Mouse (Mus musculus): ENCODE results near the gene Smarcc1. TPM values are rescaled to one million over a fixed set of nuclear protein-coding genes. Genes with fewer than 3 reads are reported as not detected.
"Not testable (repeated sequence)": the region's sequence is repeated elsewhere in the genome, so short reads cannot be mapped to it uniquely, and the experiment has no call there.

The Smarcc1 gene
- polyA plus RNA-seq, 1 experiment = 127 TPM

- H3K4me3 ChIP-seq (ENCODE audit: insufficient read depth, low read length) = peak overlapping the region; percentile 61
- TF ChIP-seq POLR2A (IDR thresholded peaks at IDR 0.05; ENCODE audit: low read depth, low read length) (peak; percentile 3; the same call in 1 of the 2 replicates), CTCF (IDR thresholded peaks at IDR 0.05; ENCODE audit: borderline replicate concordance, insufficient read depth, low read length) (no peak)
- H3K4me1 ChIP-seq (ENCODE audit: control insufficient read depth, insufficient read depth, low read length) = peaks cover 4% of the 10 kb centered on the region; the same call in 1 of the 2 replicates
- peak overlapping the region; percentile 94 for H3K27ac ChIP-seq (ENCODE audit: insufficient read depth, low read length)
Measured at GRCm38 (mm10) chr9:110130896-110131524, 13.5 kb downstream of the Smarcc1 start.

GRCm38 (mm10) chr9:110131525-110132197 is 14.2 kb downstream of the Smarcc1 start:
- Histone ChIP-seq H3K27ac (ENCODE audit: insufficient read depth, low read length) (peak overlapping the region; percentile 94), H3K4me3 (ENCODE audit: insufficient read depth, low read length) (peak overlapping the region; percentile 92), H3K4me1 (ENCODE audit: control insufficient read depth, insufficient read depth, low read length) (peaks cover 4% of the 10 kb centered on the region; the same call in 1 of the 2 replicates)
- TF ChIP-seq POLR2A (IDR thresholded peaks at IDR 0.05; ENCODE audit: low read depth, low read length) = peak; percentile 84
- TF ChIP-seq CTCF (IDR thresholded peaks at IDR 0.05; ENCODE audit: borderline replicate concordance, insufficient read depth, low read length) = no peak

- TF ChIP-seq POLR2A (IDR thresholded peaks at IDR 0.05; ENCODE audit: low read depth, low read length) (0 out of 2 replicates have a peak, but pooled peaks have one; percentile 18), CTCF (IDR thresholded peaks at IDR 0.05; ENCODE audit: borderline replicate concordance, insufficient read depth, low read length) (no peak)
- H3K27ac ChIP-seq (ENCODE audit: insufficient read depth, low read length) = peak overlapping the region; percentile 55; the same call in 1 of the 2 replicates
- peak overlapping the region; percentile 92 for H3K4me3 ChIP-seq (ENCODE audit: insufficient read depth, low read length)
- peaks cover 4% of the 10 kb centered on the region; the same call in 1 of the 2 replicates for H3K4me1 ChIP-seq (ENCODE audit: control insufficient read depth, insufficient read depth, low read length)
Measured at GRCm38 (mm10) chr9:110132201-110132605, 14.7 kb downstream of the Smarcc1 start.

GRCm38 (mm10) chr9:110132921-110133320 is 15.4 kb downstream of the Smarcc1 start:
- no peak overlapping the region for H3K27ac ChIP-seq (ENCODE audit: insufficient read depth, low read length)
- no peak for TF ChIP-seq POLR2A (IDR thresholded peaks at IDR 0.05; ENCODE audit: low read depth, low read length)
- TF ChIP-seq CTCF (IDR thresholded peaks at IDR 0.05; ENCODE audit: borderline replicate concordance, insufficient read depth, low read length) = no peak
- peak overlapping the region; percentile 92 for H3K4me3 ChIP-seq (ENCODE audit: insufficient read depth, low read length)
- H3K4me1 ChIP-seq (ENCODE audit: control insufficient read depth, insufficient read depth, low read length) = peaks cover 4% of the 10 kb centered on the region; the same call in 1 of the 2 replicates

GRCm38 (mm10) chr9:110134176-110134575 is 16.7 kb downstream of the Smarcc1 start:
- Histone ChIP-seq H3K27ac (ENCODE audit: insufficient read depth, low read length) (no peak overlapping the region), H3K4me1 (ENCODE audit: control insufficient read depth, insufficient read depth, low read length) (peaks cover 4% of the 10 kb centered on the region; the same call in 1 of the 2 replicates), H3K4me3 (ENCODE audit: insufficient read depth, low read length) (0 out of 2 replicates have a peak overlapping the region, but pooled peaks have one; percentile 7)
- TF ChIP-seq POLR2A (IDR thresholded peaks at IDR 0.05; ENCODE audit: low read depth, low read length) (no peak), CTCF (IDR thresholded peaks at IDR 0.05; ENCODE audit: borderline replicate concordance, insufficient read depth, low read length) (no peak)

GRCm38 (mm10) chr9:110139119-110139518 is 21.6 kb downstream of the Smarcc1 start:
- TF ChIP-seq CTCF (IDR thresholded peaks at IDR 0.05; ENCODE audit: borderline replicate concordance, insufficient read depth, low read length) (no peak), POLR2A (IDR thresholded peaks at IDR 0.05; ENCODE audit: low read depth, low read length) (no peak)
- no peak overlapping the region for H3K4me3 ChIP-seq (ENCODE audit: insufficient read depth, low read length)
- H3K27ac ChIP-seq (ENCODE audit: insufficient read depth, low read length) = no peak overlapping the region
- H3K4me1 ChIP-seq (ENCODE audit: control insufficient read depth, insufficient read depth, low read length) = no peaks in the 10 kb centered on the region; the same call in 1 of the 2 replicates

GRCm38 (mm10) chr9:110142097-110142496 is 24.6 kb downstream of the Smarcc1 start:
- Histone ChIP-seq H3K4me1 (ENCODE audit: control insufficient read depth, insufficient read depth, low read length) (no peaks in the 10 kb centered on the region), H3K4me3 (ENCODE audit: insufficient read depth, low read length) (no peak overlapping the region), H3K27ac (ENCODE audit: insufficient read depth, low read length) (no peak overlapping the region)
- TF ChIP-seq POLR2A (IDR thresholded peaks at IDR 0.05; ENCODE audit: low read depth, low read length) (no peak), CTCF (IDR thresholded peaks at IDR 0.05; ENCODE audit: borderline replicate concordance, insufficient read depth, low read length) (no peak)

GRCm38 (mm10) chr9:110148598-110148997 is 31.1 kb downstream of the Smarcc1 start:
- Histone ChIP-seq H3K4me1 (ENCODE audit: control insufficient read depth, insufficient read depth, low read length) (no peaks in the 10 kb centered on the region), H3K27ac (ENCODE audit: insufficient read depth, low read length) (no peak overlapping the region), H3K4me3 (ENCODE audit: insufficient read depth, low read length) (no peak overlapping the region)
- TF ChIP-seq POLR2A (IDR thresholded peaks at IDR 0.05; ENCODE audit: low read depth, low read length) = no peak
- TF ChIP-seq CTCF (IDR thresholded peaks at IDR 0.05; ENCODE audit: borderline replicate concordance, insufficient read depth, low read length) = no peak

- TF ChIP-seq POLR2A (IDR thresholded peaks at IDR 0.05; ENCODE audit: low read depth, low read length) (no peak), CTCF (IDR thresholded peaks at IDR 0.05; ENCODE audit: borderline replicate concordance, insufficient read depth, low read length) (no peak)
- 0 out of 2 replicates have a peak, but pooled peaks cover 7% of the 10 kb centered on the region for H3K4me1 ChIP-seq (ENCODE audit: control insufficient read depth, insufficient read depth, low read length)
- no peak overlapping the region for H3K4me3 ChIP-seq (ENCODE audit: insufficient read depth, low read length)
- H3K27ac ChIP-seq (ENCODE audit: insufficient read depth, low read length) = no peak overlapping the region
Measured at GRCm38 (mm10) chr9:110159036-110159435, 41.5 kb downstream of the Smarcc1 start.

GRCm38 (mm10) chr9:110160486-110160885 is 43.0 kb downstream of the Smarcc1 start:
- not testable (repeated sequence) for H3K27ac ChIP-seq (ENCODE audit: insufficient read depth, low read length); H3K4me3 ChIP-seq (ENCODE audit: insufficient read depth, low read length); H3K4me1 ChIP-seq (ENCODE audit: control insufficient read depth, insufficient read depth, low read length)

Data from embryonic fibroblast, embryonic 13.5 days (primary cell).